Mouse (Mus musculus): ENCODE data around the gene Heatr3.

The Heatr3 gene

GRCm38 (mm10) chr8:88137748-88138484, at the start of gene Heatr3:
TSS of gene Heatr3 (plus strand) at chr8:88137855.
- peak; percentile 93 for DNase-seq (ENCODE audit: low spot score)

- no peak for DNase-seq (ENCODE audit: low spot score)
Measured at GRCm38 (mm10) chr8:88088006-88088405, 49.6 kb upstream of the Heatr3 start.

GRCm38 (mm10) chr8:88091661-88092060, 46.0 kb upstream of the Heatr3 start:
- no peak for DNase-seq (ENCODE audit: low spot score)

- no peak for DNase-seq (ENCODE audit: low spot score)
Measured at GRCm38 (mm10) chr8:88093367-88093766, 44.3 kb upstream of the Heatr3 start.

- DNase-seq (ENCODE audit: low spot score): no peak
Measured at GRCm38 (mm10) chr8:88098856-88099255, 38.8 kb upstream of the Heatr3 start.

- peak; percentile 17 for DNase-seq (ENCODE audit: low spot score)
Measured at GRCm38 (mm10) chr8:88099526-88099925, 38.1 kb upstream of the Heatr3 start.

GRCm38 (mm10) chr8:88109241-88109640, 28.4 kb upstream of the Heatr3 start:
- no peak for DNase-seq (ENCODE audit: low spot score)

- peak; percentile 91 for DNase-seq (ENCODE audit: low spot score)
Measured at GRCm38 (mm10) chr8:88118456-88119036, 19.1 kb upstream of the Heatr3 start, which contains the start of gene Cnep1r1. TSS of gene Cnep1r1 (plus strand) at chr8:88118769.

GRCm38 (mm10) chr8:88119076-88119475, 18.6 kb upstream of the Heatr3 start:
- no peak for DNase-seq (ENCODE audit: low spot score)

GRCm38 (mm10) chr8:88124850-88125249, 12.8 kb upstream of the Heatr3 start:
- DNase-seq (ENCODE audit: low spot score): no peak

- DNase-seq (ENCODE audit: low spot score): no peak
Measured at GRCm38 (mm10) chr8:88129397-88129796, 8.3 kb upstream of the Heatr3 start.

- no peak for DNase-seq (ENCODE audit: low spot score)
Measured at GRCm38 (mm10) chr8:88130754-88131317, 6.8 kb upstream of the Heatr3 start.

- no peak for DNase-seq (ENCODE audit: low spot score)
Measured at GRCm38 (mm10) chr8:88139256-88139655, 1.6 kb downstream of the Heatr3 start.

GRCm38 (mm10) chr8:88141629-88142028, 4.0 kb downstream of the Heatr3 start:
- DNase-seq (ENCODE audit: low spot score): no peak

- no peak for DNase-seq (ENCODE audit: low spot score)
Measured at GRCm38 (mm10) chr8:88144041-88144440, 6.4 kb downstream of the Heatr3 start.

- peak; percentile 17 for DNase-seq (ENCODE audit: low spot score)
Measured at GRCm38 (mm10) chr8:88150910-88151371, 13.3 kb downstream of the Heatr3 start.

- DNase-seq (ENCODE audit: low spot score): no peak
Measured at GRCm38 (mm10) chr8:88160237-88160995, 22.8 kb downstream of the Heatr3 start.

- peak; percentile 39 for DNase-seq (ENCODE audit: low spot score)
Measured at GRCm38 (mm10) chr8:88161439-88161838, 23.8 kb downstream of the Heatr3 start.

GRCm38 (mm10) chr8:88175264-88175663, 37.6 kb downstream of the Heatr3 start:
- DNase-seq (ENCODE audit: low spot score): no peak

GRCm38 (mm10) chr8:88177291-88177690, 39.6 kb downstream of the Heatr3 start:
- no peak for DNase-seq (ENCODE audit: low spot score)

- DNase-seq (ENCODE audit: low spot score): no peak
Measured at GRCm38 (mm10) chr8:88183121-88183520, 45.5 kb downstream of the Heatr3 start.

GRCm38 (mm10) chr8:88184914-88185313, 47.3 kb downstream of the Heatr3 start:
- no peak for DNase-seq (ENCODE audit: low spot score)

All from left cerebral cortex, adult 11 months (tissue).